Mouse (Mus musculus) embryonic facial prominence, embryonic 14.5 days (tissue): ENCODE results near the gene Prss53. TPM values are rescaled to one million over a fixed set of nuclear protein-coding genes. Genes with fewer than 3 reads are reported as not detected.
A peak's percentile ranks its signal among the peaks of the same experiment; 100 is the strongest.

Source experiments
- ATAC-seq: fragments of 200-750 bp; cut with Nextera tagmentation; 2 replicates; pipeline ENCODE4 v1.8.0; 2017; ENCODE audit warnings: low read depth, moderate number of reproducible peaks, moderate TSS enrichment
- DNase-seq: peaks from one replicate; pipeline ENCODE4 v3.0.0-alpha.2; 2015; ENCODE audit warnings: low spot score
- H3K27ac ChIP-seq: fragments of 300-500 bp; sonication (generic); replicated peaks from 2 replicates; pipeline ENCODE4 v1.5.1; 2014; ENCODE audit warnings: low read depth, mild to moderate bottlenecking, low read length, moderate library complexity
- H3K27me3 ChIP-seq: fragments of 300-500 bp; sonication (generic); replicated peaks from 2 replicates; pipeline ENCODE4 v1.6.1; 2014; ENCODE audit warnings: low read length; ENCODE audit not compliant: control insufficient read depth, insufficient read depth
- H3K36me3 ChIP-seq: fragments of 300-500 bp; sonication (generic); 2 replicates; pipeline ENCODE4 v1.6.1; 2014; ENCODE audit warnings: low read length, mixed read lengths; ENCODE audit not compliant: control insufficient read depth, insufficient read depth
- H3K4me1 ChIP-seq: fragments of 300-500 bp; sonication (generic); 2 replicates; pipeline ENCODE4 v1.6.1; 2014; ENCODE audit warnings: antibody characterized with exemption, low read length; ENCODE audit not compliant: control insufficient read depth, insufficient read depth
- H3K4me2 ChIP-seq: fragments of 300-500 bp; sonication (generic); 2 replicates; pipeline ENCODE4 v1.6.1; 2014; ENCODE audit warnings: low read depth, mild to moderate bottlenecking, low read length, moderate library complexity, mixed read lengths
- H3K4me3 ChIP-seq: fragments of 300-500 bp; sonication (generic); 2 replicates; pipeline ENCODE4 v1.5.1; 2014; ENCODE audit warnings: low read depth, mild to moderate bottlenecking, low read length
- H3K9ac ChIP-seq: fragments of 300-500 bp; sonication (generic); 2 replicates; pipeline ENCODE4 v1.6.1; 2014; ENCODE audit warnings: low read depth, mild to moderate bottlenecking, low read length, moderate library complexity, mixed read lengths
- H3K9me3 ChIP-seq: fragments of 300-500 bp; sonication (generic); 2 replicates; pipeline ENCODE4 v1.6.1; 2016; ENCODE audit warnings: low read length; ENCODE audit not compliant: control insufficient read depth
- WGBS: fragments of 180-500 bp; shearing (Covaris S2); extraction: QIAGEN DNeasy Blood & Tissue Kit; methylation state at CpG from one replicate; pipeline ENCODE4 v1.1.7; 2014; 5-methylcytosine and 5-hydroxymethylcytosine counted together
- polyA plus RNA-seq: library from polyadenylated mRNA; unstranded; fragments of >200 nt; fragmentation: Nextera tagmentation; extraction: Ambion mirVana; gene quantifications from 2 replicates; pipeline ENCODE4 v1.2.1, GENCODE M21; 2014

The Prss53 gene
- polyA plus RNA-seq, 1 experiment from 2014 or later: 2.4 TPM

GRCm38 (mm10) chr7:127876467-127877348 is 14.1 kb downstream of the Prss53 start, which contains the start of gene Zfp668:
Gene Zfp668 (minus strand): TSS chr7:127876828.
- peak within 1 kb of the TSS; percentile 99 for H3K27ac ChIP-seq
- WGBS: under 1% methylated on average over 56 of the region's 60 CpGs
- H3K4me1 ChIP-seq: peaks cover 15% of the 10 kb centered on the region
- peak within 1 kb of the TSS; percentile 97 for H3K9ac ChIP-seq
- peaks cover 51% of the 10 kb centered on the region for H3K36me3 ChIP-seq
- ATAC-seq: peak; percentile 67
- H3K9me3 ChIP-seq: no peaks in the 10 kb centered on the region
- peak within 1 kb of the TSS; percentile 90 for H3K4me2 ChIP-seq
- peak within 1 kb of the TSS; percentile 98 for H3K4me3 ChIP-seq
- peak; percentile 98 for DNase-seq
- no peaks in the 10 kb centered on the region for H3K27me3 ChIP-seq

GRCm38 (mm10) chr7:127876041-127876466 is 14.7 kb downstream of the Prss53 start, which contains the start of gene Zfp646:
Gene Zfp646 (plus strand): TSS chr7:127876221.
- peak within 1 kb of the TSS; percentile 90 for H3K4me2 ChIP-seq
- H3K36me3 ChIP-seq: peaks cover 49% of the 10 kb centered on the region
- peak within 1 kb of the TSS; percentile 99 for H3K27ac ChIP-seq
- H3K4me3 ChIP-seq: peak within 1 kb of the TSS; percentile 98
- H3K9me3 ChIP-seq: no peaks in the 10 kb centered on the region
- H3K27me3 ChIP-seq: no peaks in the 10 kb centered on the region
- DNase-seq (peak; percentile 95), ATAC-seq (peak; percentile 93)
- 0% methylated on average over 21 of the region's 41 CpGs for WGBS
- peak within 1 kb of the TSS; percentile 97 for H3K9ac ChIP-seq
- H3K4me1 ChIP-seq: peaks cover 15% of the 10 kb centered on the region

DNA sequence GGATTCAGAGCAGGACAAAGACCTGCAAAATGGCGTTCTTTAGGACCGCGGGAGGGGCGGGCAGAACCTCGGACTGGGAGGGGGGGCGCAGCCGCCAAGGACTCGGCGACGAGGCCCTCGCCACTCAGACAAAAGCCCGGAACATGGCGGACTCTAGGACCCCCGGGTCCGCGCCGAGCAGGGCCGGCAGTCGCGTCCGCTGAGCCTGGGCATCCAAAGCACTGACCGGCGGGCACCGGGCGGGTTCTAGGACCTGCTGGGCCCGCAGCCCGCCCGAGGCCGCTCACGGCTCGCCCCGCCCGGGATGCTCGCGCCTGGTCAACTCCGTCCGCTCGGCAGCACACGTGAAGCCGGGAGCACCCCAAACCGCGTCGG is 15.2 kb downstream of the Prss53 start:
- ATAC-seq (peak; percentile 96), DNase-seq (peak; percentile 98)
- H3K27ac ChIP-seq: peak overlapping the region; percentile 99
- H3K9ac ChIP-seq: peak overlapping the region; percentile 97
- peak overlapping the region; percentile 98 for H3K4me3 ChIP-seq
- WGBS: 0% methylated on average over 3 of the region's 43 CpGs
- H3K36me3 ChIP-seq: peaks cover 49% of the 10 kb centered on the region
- H3K4me1 ChIP-seq: peaks cover 15% of the 10 kb centered on the region
- H3K4me2 ChIP-seq: peak overlapping the region; percentile 90
- H3K27me3 ChIP-seq: no peaks in the 10 kb centered on the region
- no peaks in the 10 kb centered on the region for H3K9me3 ChIP-seq

DNA sequence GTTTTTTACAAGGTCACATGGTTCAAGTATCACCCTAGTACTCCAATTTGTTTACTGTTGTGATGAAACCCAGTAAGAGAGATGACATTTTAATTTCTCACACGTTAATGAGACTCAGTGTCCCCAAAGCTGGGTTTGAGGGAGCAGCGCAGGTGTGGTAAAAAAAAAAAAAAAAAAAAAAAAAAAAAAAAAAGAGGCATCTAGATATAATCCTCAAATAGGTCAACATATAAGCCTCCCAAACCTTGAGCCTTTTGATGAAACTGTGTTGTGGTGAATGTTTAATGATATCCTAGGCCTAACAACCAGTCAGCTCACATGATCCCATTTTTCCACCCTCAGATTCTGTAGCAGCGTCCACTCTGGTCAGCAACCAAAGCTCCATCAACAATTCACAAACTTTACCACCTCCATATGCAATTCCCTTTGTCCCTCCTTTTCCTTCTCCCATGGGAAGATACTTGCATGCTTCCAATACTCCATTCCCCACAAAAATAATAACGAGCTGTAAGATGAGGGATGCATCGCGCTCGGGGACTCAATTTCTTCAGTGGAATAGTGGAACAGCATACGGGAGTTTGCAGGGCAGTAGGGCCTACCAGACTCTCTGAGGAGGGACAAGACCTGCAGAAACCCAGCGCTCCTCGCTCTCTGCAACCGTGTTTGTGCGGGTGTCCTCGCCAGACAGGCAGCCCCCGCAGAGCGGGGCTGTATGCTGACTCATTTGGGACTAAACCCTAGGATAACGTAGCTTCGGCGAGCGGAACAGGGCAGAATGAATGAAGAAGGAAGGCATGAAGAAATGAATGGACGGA is 15.8 kb downstream of the Prss53 start:
- H3K4me2 ChIP-seq: peak overlapping the region; percentile 90
- ATAC-seq (peak; percentile 28), DNase-seq (peak; percentile 17)
- peak overlapping the region; percentile 98 for H3K4me3 ChIP-seq
- 3% methylated on average over 20 of the region's 20 CpGs for WGBS
- H3K27ac ChIP-seq: peak overlapping the region; percentile 99
- peaks cover 45% of the 10 kb centered on the region for H3K36me3 ChIP-seq
- H3K27me3 ChIP-seq: no peaks in the 10 kb centered on the region
- H3K4me1 ChIP-seq: peaks cover 15% of the 10 kb centered on the region
- H3K9ac ChIP-seq: peak overlapping the region; percentile 97
- no peaks in the 10 kb centered on the region for H3K9me3 ChIP-seq

DNA sequence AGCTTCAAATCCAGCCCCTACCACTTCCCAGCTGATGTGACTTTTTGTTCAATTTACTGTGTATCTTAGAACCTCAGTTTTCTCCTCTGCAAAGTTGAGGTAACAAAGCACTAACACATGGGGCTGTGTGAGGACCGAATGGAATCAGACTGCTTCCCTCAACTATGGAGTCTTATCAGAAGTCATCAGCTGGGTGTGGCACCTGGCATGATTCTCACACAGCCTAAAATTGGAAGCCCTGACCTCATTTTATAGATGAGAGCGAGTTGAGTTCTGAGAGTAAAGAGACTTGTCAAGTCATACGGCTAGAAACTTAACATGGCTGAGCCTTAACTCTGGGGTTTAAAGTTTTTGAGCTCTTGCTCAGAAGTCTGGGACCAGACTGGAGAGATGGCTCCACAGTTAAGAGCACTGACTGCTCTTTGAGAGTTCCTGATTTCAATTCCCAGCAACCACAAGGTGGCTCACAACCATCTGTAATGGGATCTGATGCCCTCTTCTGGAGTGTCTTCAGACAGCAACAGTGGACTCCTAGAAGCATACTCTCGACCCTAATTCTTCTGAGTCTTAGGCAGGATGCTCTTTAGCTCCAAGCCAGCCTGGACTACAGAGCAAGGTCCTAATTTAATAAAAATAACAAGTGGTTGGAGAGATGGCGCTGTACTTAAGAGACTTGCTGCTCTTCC is 20.5 kb downstream of the Prss53 start:
- Histone ChIP-seq H3K9me3 (no peaks in the 10 kb centered on the region), H3K4me1 (peaks cover 8% of the 10 kb centered on the region), H3K36me3 (peaks cover 55% of the 10 kb centered on the region), H3K27ac (no peak overlapping the region), H3K4me3 (no peak overlapping the region), H3K9ac (no peak overlapping the region), H3K4me2 (no peak overlapping the region), H3K27me3 (no peaks in the 10 kb centered on the region)
- 80% methylated on average over 5 of the region's 5 CpGs for WGBS
- DNase-seq: no peak
- no peak for ATAC-seq

DNA sequence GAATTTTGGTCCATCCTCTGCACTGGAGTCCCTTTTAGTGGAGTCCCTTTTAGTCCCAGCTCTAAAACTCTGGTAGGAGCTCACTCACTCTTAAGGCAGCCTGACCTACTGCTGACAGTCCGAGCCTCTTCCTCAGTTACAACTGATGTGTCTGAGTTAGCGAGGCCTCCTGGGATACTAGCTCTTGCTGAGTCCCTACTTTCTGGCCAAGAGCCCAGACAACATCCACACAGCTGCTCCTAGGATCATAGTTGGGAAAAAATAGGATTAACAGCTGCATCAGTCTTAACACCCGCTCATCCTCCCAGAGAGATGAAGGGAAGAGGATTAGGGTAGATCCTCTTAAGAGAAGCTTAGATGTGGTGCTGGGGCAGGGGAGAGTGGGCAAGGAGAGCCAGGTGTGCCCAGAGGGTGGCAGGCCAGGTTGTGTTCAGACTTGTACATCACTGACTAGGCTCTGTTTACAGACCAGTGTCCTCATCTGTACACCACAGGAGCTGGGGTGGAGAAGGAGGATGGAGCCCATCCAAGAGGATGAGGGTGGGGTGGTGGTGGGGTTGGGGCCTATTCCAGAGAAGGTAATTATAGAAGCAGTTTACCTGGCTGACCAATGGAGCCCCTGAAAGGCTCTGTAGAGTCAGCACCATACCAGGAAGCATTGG is 21.5 kb downstream of the Prss53 start:
- Histone ChIP-seq H3K4me2 (no peak overlapping the region), H3K27me3 (no peaks in the 10 kb centered on the region), H3K4me1 (peaks cover 4% of the 10 kb centered on the region), H3K36me3 (peaks cover 64% of the 10 kb centered on the region), H3K27ac (peak overlapping the region; percentile 44; the same call in 1 of the 2 replicates), H3K9me3 (no peaks in the 10 kb centered on the region), H3K4me3 (no peak overlapping the region), H3K9ac (0 out of 2 replicates have a peak overlapping the region, but pooled peaks have one; percentile 14)
- DNase-seq: peak; percentile 87
- 52% methylated on average over 3 of the region's 3 CpGs for WGBS
- ATAC-seq: peak; percentile 65

DNA sequence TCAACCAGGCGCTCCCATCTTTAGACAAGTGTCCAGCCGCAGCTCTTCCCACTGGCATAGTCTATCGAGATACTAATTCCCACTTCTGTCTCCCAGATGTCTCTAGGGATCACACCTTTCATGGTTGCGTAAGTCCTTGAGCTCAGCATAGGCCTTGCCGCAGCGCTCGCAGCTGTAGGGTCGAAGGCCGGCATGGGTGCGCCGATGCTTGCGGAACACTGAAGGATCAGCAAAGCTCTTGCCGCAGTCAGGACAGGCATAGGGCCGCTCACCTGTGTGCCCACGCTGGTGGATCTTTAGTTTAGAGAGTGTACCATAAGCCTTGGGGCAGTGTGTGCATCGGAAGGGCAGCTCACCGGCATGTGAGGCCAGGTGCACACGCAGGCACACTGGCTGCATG is 23.1 kb downstream of the Prss53 start:
- 96% methylated on average over 18 of the region's 18 CpGs for WGBS
- no peak for ATAC-seq
- Histone ChIP-seq H3K4me3 (no peak overlapping the region), H3K9me3 (no peaks in the 10 kb centered on the region), H3K4me2 (no peak overlapping the region), H3K4me1 (no peaks in the 10 kb centered on the region), H3K27ac (no peak overlapping the region), H3K9ac (no peak overlapping the region), H3K36me3 (peaks cover 63% of the 10 kb centered on the region), H3K27me3 (no peaks in the 10 kb centered on the region)
- no peak for DNase-seq

GRCm38 (mm10) chr7:127866434-127866833 is 24.3 kb downstream of the Prss53 start:
- Histone ChIP-seq H3K4me2 (no peak overlapping the region), H3K9ac (no peak overlapping the region), H3K36me3 (peaks cover 56% of the 10 kb centered on the region), H3K4me3 (no peak overlapping the region), H3K27me3 (no peaks in the 10 kb centered on the region), H3K4me1 (no peaks in the 10 kb centered on the region), H3K9me3 (no peaks in the 10 kb centered on the region), H3K27ac (no peak overlapping the region)
- ATAC-seq (no peak), DNase-seq (no peak)
- WGBS: 95% methylated on average over 12 of the region's 12 CpGs
